Mouse (Mus musculus): ENCODE measurements around the gene Myo9a. TPM values are rescaled to one million over a fixed set of nuclear protein-coding genes. Genes with fewer than 3 reads are reported as not detected.

Gene Myo9a
- polyA plus RNA-seq, 1 experiment from 2014 or later = 14.1 TPM

- no peaks in the 10 kb centered on the region for H3K27me3 ChIP-seq (ENCODE audit: control insufficient read depth, insufficient read depth, low read length)
- WGBS = 69% methylated on average over 8 of the region's 12 CpGs
- peak overlapping the region; percentile 51; the same call in 1 of the 2 replicates for H3K27ac ChIP-seq (replicated peaks; ENCODE audit: low read depth, low read length)
- H3K9me3 ChIP-seq (ENCODE audit: control insufficient read depth, low read length) = no peaks in the 10 kb centered on the region
- H3K36me3 ChIP-seq (ENCODE audit: control insufficient read depth, insufficient read depth, low read length) = no peaks in the 10 kb centered on the region
- H3K9ac ChIP-seq (ENCODE audit: low read length) = no peak overlapping the region
- ATAC-seq (ENCODE audit: insufficient number of reproducible peaks, low FRiP score, low TSS enrichment, low read depth) (no peak), DNase-seq (ENCODE audit: low spot score) (no peak)
- no peak overlapping the region for H3K4me2 ChIP-seq (ENCODE audit: low read depth, severe bottlenecking)
- H3K4me3 ChIP-seq (ENCODE audit: low read depth, low read length) = no peak overlapping the region
- peaks cover 12% of the 10 kb centered on the region for H3K4me1 ChIP-seq (ENCODE audit: control insufficient read depth, insufficient read depth, low read length)
Observed at GRCm38 (mm10) chr9:59940913-59941884, 190.5 kb downstream of the Myo9a start.

- 59% methylated on average over 9 of the region's 9 CpGs for WGBS
- no peaks in the 10 kb centered on the region for H3K9me3 ChIP-seq (ENCODE audit: control insufficient read depth, low read length)
- H3K4me1 ChIP-seq (ENCODE audit: control insufficient read depth, insufficient read depth, low read length) = peaks cover 12% of the 10 kb centered on the region
- no peaks in the 10 kb centered on the region for H3K36me3 ChIP-seq (ENCODE audit: control insufficient read depth, insufficient read depth, low read length)
- peak overlapping the region; percentile 51; the same call in 1 of the 2 replicates for H3K27ac ChIP-seq (replicated peaks; ENCODE audit: low read depth, low read length)
- H3K4me3 ChIP-seq (ENCODE audit: low read depth, low read length) = no peak overlapping the region
- H3K4me2 ChIP-seq (ENCODE audit: low read depth, severe bottlenecking) = no peak overlapping the region
- ATAC-seq (ENCODE audit: insufficient number of reproducible peaks, low FRiP score, low TSS enrichment, low read depth) (no peak), DNase-seq (ENCODE audit: low spot score) (no peak)
- H3K9ac ChIP-seq (ENCODE audit: low read length) = no peak overlapping the region
- H3K27me3 ChIP-seq (ENCODE audit: control insufficient read depth, insufficient read depth, low read length) = no peaks in the 10 kb centered on the region
Observed at GRCm38 (mm10) chr9:59941885-59942350, 191.2 kb downstream of the Myo9a start.

- H3K9me3 ChIP-seq (ENCODE audit: control insufficient read depth, low read length) = no peaks in the 10 kb centered on the region
- no peak overlapping the region for H3K9ac ChIP-seq (ENCODE audit: low read length)
- H3K36me3 ChIP-seq (ENCODE audit: control insufficient read depth, insufficient read depth, low read length) = no peaks in the 10 kb centered on the region
- H3K4me2 ChIP-seq (ENCODE audit: low read depth, severe bottlenecking) = no peak overlapping the region
- WGBS = 69% methylated on average over 5 of the region's 5 CpGs
- ATAC-seq (ENCODE audit: insufficient number of reproducible peaks, low FRiP score, low TSS enrichment, low read depth) (no peak), DNase-seq (ENCODE audit: low spot score) (no peak)
- H3K4me3 ChIP-seq (ENCODE audit: low read depth, low read length) = no peak overlapping the region
- no peak overlapping the region for H3K27ac ChIP-seq (replicated peaks; ENCODE audit: low read depth, low read length)
- H3K4me1 ChIP-seq (ENCODE audit: control insufficient read depth, insufficient read depth, low read length) = peaks cover 12% of the 10 kb centered on the region
- H3K27me3 ChIP-seq (ENCODE audit: control insufficient read depth, insufficient read depth, low read length) = no peaks in the 10 kb centered on the region
Observed at GRCm38 (mm10) chr9:59942501-59943085, 191.9 kb downstream of the Myo9a start.

- Histone ChIP-seq H3K4me1 (ENCODE audit: control insufficient read depth, insufficient read depth, low read length) (peaks cover 12% of the 10 kb centered on the region), H3K4me3 (ENCODE audit: low read depth, low read length) (no peak overlapping the region), H3K27ac (replicated peaks; ENCODE audit: low read depth, low read length) (no peak overlapping the region), H3K9me3 (ENCODE audit: control insufficient read depth, low read length) (no peaks in the 10 kb centered on the region), H3K27me3 (ENCODE audit: control insufficient read depth, insufficient read depth, low read length) (no peaks in the 10 kb centered on the region), H3K36me3 (ENCODE audit: control insufficient read depth, insufficient read depth, low read length) (no peaks in the 10 kb centered on the region), H3K4me2 (ENCODE audit: low read depth, severe bottlenecking) (no peak overlapping the region), H3K9ac (ENCODE audit: low read length) (no peak overlapping the region)
- no peak for ATAC-seq (ENCODE audit: insufficient number of reproducible peaks, low FRiP score, low TSS enrichment, low read depth)
- DNase-seq (ENCODE audit: low spot score) = no peak
- 85% methylated on average over 6 of the region's 6 CpGs for WGBS
Observed at GRCm38 (mm10) chr9:59943826-59944225, 193.1 kb downstream of the Myo9a start.

- Histone ChIP-seq H3K27ac (replicated peaks; ENCODE audit: low read depth, low read length) (no peak overlapping the region), H3K4me3 (ENCODE audit: low read depth, low read length) (no peak overlapping the region), H3K4me1 (ENCODE audit: control insufficient read depth, insufficient read depth, low read length) (peaks cover 4% of the 10 kb centered on the region; the same call in 1 of the 2 replicates), H3K9ac (ENCODE audit: low read length) (no peak overlapping the region), H3K9me3 (ENCODE audit: control insufficient read depth, low read length) (no peaks in the 10 kb centered on the region), H3K36me3 (ENCODE audit: control insufficient read depth, insufficient read depth, low read length) (no peaks in the 10 kb centered on the region), H3K27me3 (ENCODE audit: control insufficient read depth, insufficient read depth, low read length) (no peaks in the 10 kb centered on the region), H3K4me2 (ENCODE audit: low read depth, severe bottlenecking) (no peak overlapping the region)
- DNase-seq (ENCODE audit: low spot score) (no peak), ATAC-seq (ENCODE audit: insufficient number of reproducible peaks, low FRiP score, low TSS enrichment, low read depth) (no peak)
- 76% methylated on average over 3 of the region's 3 CpGs for WGBS
Observed at GRCm38 (mm10) chr9:59945241-59945640, 194.5 kb downstream of the Myo9a start.

- H3K9me3 ChIP-seq (ENCODE audit: control insufficient read depth, low read length) = no peaks in the 10 kb centered on the region
- no peak for ATAC-seq (ENCODE audit: insufficient number of reproducible peaks, low FRiP score, low TSS enrichment, low read depth)
- WGBS = 90% methylated on average over 8 of the region's 8 CpGs
Observed at GRCm38 (mm10) chr9:59947271-59947670, 196.6 kb downstream of the Myo9a start.

GRCm38 (mm10) chr9:59948226-59948625, 197.5 kb downstream of the Myo9a start:
- Histone ChIP-seq H3K27me3 (ENCODE audit: control insufficient read depth, insufficient read depth, low read length) (no peaks in the 10 kb centered on the region), H3K9ac (ENCODE audit: low read length) (no peak overlapping the region), H3K4me3 (ENCODE audit: low read depth, low read length) (no peak overlapping the region), H3K36me3 (ENCODE audit: control insufficient read depth, insufficient read depth, low read length) (no peaks in the 10 kb centered on the region), H3K4me1 (ENCODE audit: control insufficient read depth, insufficient read depth, low read length) (no peaks in the 10 kb centered on the region), H3K4me2 (ENCODE audit: low read depth, severe bottlenecking) (no peak overlapping the region), H3K27ac (replicated peaks; ENCODE audit: low read depth, low read length) (no peak overlapping the region), H3K9me3 (ENCODE audit: control insufficient read depth, low read length) (no peaks in the 10 kb centered on the region)
- ATAC-seq (ENCODE audit: insufficient number of reproducible peaks, low FRiP score, low TSS enrichment, low read depth) = no peak
- 66% methylated on average over 8 of the region's 8 CpGs for WGBS
- DNase-seq (ENCODE audit: low spot score) = no peak

More at GRCm38 (mm10) chr9:59947271-59947670, 196.6 kb downstream of the Myo9a start:
- Histone ChIP-seq H3K4me1 (ENCODE audit: control insufficient read depth, insufficient read depth, low read length) (no peaks in the 10 kb centered on the region), H3K27me3 (ENCODE audit: control insufficient read depth, insufficient read depth, low read length) (no peaks in the 10 kb centered on the region), H3K4me3 (ENCODE audit: low read depth, low read length) (no peak overlapping the region), H3K27ac (replicated peaks; ENCODE audit: low read depth, low read length) (no peak overlapping the region), H3K4me2 (ENCODE audit: low read depth, severe bottlenecking) (no peak overlapping the region), H3K36me3 (ENCODE audit: control insufficient read depth, insufficient read depth, low read length) (no peaks in the 10 kb centered on the region), H3K9ac (ENCODE audit: low read length) (no peak overlapping the region)
- no peak for DNase-seq (ENCODE audit: low spot score)

- ATAC-seq (ENCODE audit: insufficient number of reproducible peaks, low FRiP score, low TSS enrichment, low read depth) (no peak), DNase-seq (ENCODE audit: low spot score) (no peak)
- 87% methylated on average over 17 of the region's 17 CpGs for WGBS
- Histone ChIP-seq H3K4me2 (ENCODE audit: low read depth, severe bottlenecking) (no peak overlapping the region), H3K36me3 (ENCODE audit: control insufficient read depth, insufficient read depth, low read length) (no peaks in the 10 kb centered on the region), H3K4me1 (ENCODE audit: control insufficient read depth, insufficient read depth, low read length) (no peaks in the 10 kb centered on the region), H3K27me3 (ENCODE audit: control insufficient read depth, insufficient read depth, low read length) (no peaks in the 10 kb centered on the region), H3K4me3 (ENCODE audit: low read depth, low read length) (no peak overlapping the region), H3K9me3 (ENCODE audit: control insufficient read depth, low read length) (no peaks in the 10 kb centered on the region), H3K27ac (replicated peaks; ENCODE audit: low read depth, low read length) (no peak overlapping the region), H3K9ac (ENCODE audit: low read length) (no peak overlapping the region)
Observed at GRCm38 (mm10) chr9:59948691-59949250, 198.1 kb downstream of the Myo9a start.

Measured in limb, embryonic 11.5 days (tissue).